Mouse (Mus musculus) heart, postnatal 36 days (tissue): ENCODE measurements around the gene AI413582. TPM values are rescaled to one million over a fixed set of nuclear protein-coding genes. Genes with fewer than 3 reads are reported as not detected.

Experiments used
- DNase-seq, 2 experiments: peaks; one replicate each; pipeline ENCODE4 v3.0.0; 2021 to 2022
- intact Hi-C: fragments of 180-260 bp; cut with DNase I; formaldehyde crosslinking; loops from one replicate; pipeline ENCODE4 v1.15.1; 2025
- total RNA-seq, 2 experiments: library from RNA; stranded (reverse); gene quantifications; 2 replicates each; pipeline ENCODE4 v1.2.3; 2021

Gene AI413582
- total RNA-seq, 2 experiments from 2014 or later: 7.4 to 10.4 TPM

- DNase-seq: no peak
- intact Hi-C loops: no loop called here
These were observed 37.5 kb downstream of the AI413582 start for GRCm38 (mm10) chr17:27528030-27528429.

- DNase-seq: no peak
- intact Hi-C loops: no loop called here
These were observed 38.4 kb downstream of the AI413582 start for GRCm38 (mm10) chr17:27527188-27527587.

- intact Hi-C loops: loop anchor here (5.0 kb wide), 2 partner anchors 266 to 491 kb away; no protein-coding TSS in a partner anchor
- DNase-seq: no peak
These were observed 42.4 kb downstream of the AI413582 start for GRCm38 (mm10) chr17:27523121-27523520.

- intact Hi-C loops: loop anchor here (5.0 kb wide), 2 partner anchors 264 to 489 kb away; no protein-coding TSS in a partner anchor
- DNase-seq: no peak
These were observed 44.3 kb downstream of the AI413582 start, which contains the start of gene Grm4 for GRCm38 (mm10) chr17:27521303-27521702. Grm4 (minus strand) TSS chr17:27521403.

- peak; percentile 51 to 71 for DNase-seq
- intact Hi-C loops: loop anchor here (1.0 to 5.0 kb wide), 3 partner anchors 263 to 488 kb away; no protein-coding TSS in a partner anchor
These were observed 45.0 kb downstream of the AI413582 start for GRCm38 (mm10) chr17:27520557-27520956.

GRCm38 (mm10) chr17:27518700-27519595 is 46.6 kb downstream of the AI413582 start:
- no peak for DNase-seq
- intact Hi-C loops: loop anchor here (2.0 kb wide), 1 partner anchor 306 kb away; no protein-coding TSS in a partner anchor

- intact Hi-C loops: loop anchor here (2.0 kb wide), 1 partner anchor 305 kb away; no protein-coding TSS in a partner anchor
- no peak for DNase-seq
These were observed 47.3 kb downstream of the AI413582 start for GRCm38 (mm10) chr17:27518296-27518695.

GRCm38 (mm10) chr17:27513916-27514762 is 51.4 kb downstream of the AI413582 start:
- DNase-seq: peak in 1 of 2 experiments; percentile 15
- intact Hi-C loops: no loop called here

Other genes with a start within 250 kb of the AI413582 start
- under 1 TPM; 0.11 to 0.14 TPM for gene Grm4, start 44.4 kb downstream of the AI413582 start, total RNA-seq
- 10 to 100 TPM; 41.2 to 45.0 TPM for gene Hmga1, start 9.3 kb downstream of the AI413582 start, total RNA-seq
- 100 to 1,000 TPM; 312 to 315 TPM for gene Nudt3, start 57.7 kb upstream of the AI413582 start, total RNA-seq
- gene RPS10-NUDT3, start 69.5 kb upstream of the AI413582 start, total RNA-seq: not detected
- gene Rps10, start 70.9 kb upstream of the AI413582 start, total RNA-seq: 100 to 1,000 TPM; 533 to 572 TPM
- under 1 TPM in 1 of 2 experiments, not detected in 1; 0.49 TPM for gene Pacsin1, start 89.8 kb upstream of the AI413582 start, total RNA-seq
- not detected for gene Spdef, start 163.2 kb upstream of the AI413582 start, total RNA-seq